Mouse (Mus musculus): ENCODE results near the gene Aldh1b1.

GRCm38 (mm10) chr4:45755097-45755496 lies 43.7 kb upstream of the Aldh1b1 start:
- TF ChIP-seq CTCF (IDR thresholded peaks at IDR 0.05; ENCODE audit: low read depth) (no peak), EP300 (IDR thresholded peaks at IDR 0.05; ENCODE audit: low read depth) (no peak)
